Mouse (Mus musculus) liver, postnatal 0 days (tissue): ENCODE data around the gene Anks1b.

ENCODE experiments used
- CTCF ChIP-seq: sonication (generic); IDR thresholded peaks from 2 replicates; pipeline ENCODE4 v1.5.1; 2016; ENCODE audit warnings: antibody characterized with exemption, low read depth
- EP300 ChIP-seq: IDR thresholded peaks from 2 replicates; pipeline ENCODE4 v1.6.1; 2016; ENCODE audit warnings: antibody characterized with exemption, low read depth, mild to moderate bottlenecking

- no peak for TF ChIP-seq CTCF
- TF ChIP-seq EP300, result no peak
Measured at GRCm38 (mm10) chr10:90785680-90786079, 912.4 kb downstream of the Anks1b start.
